Mouse (Mus musculus): ENCODE results near the gene 4932438H23Rik.

DNA sequence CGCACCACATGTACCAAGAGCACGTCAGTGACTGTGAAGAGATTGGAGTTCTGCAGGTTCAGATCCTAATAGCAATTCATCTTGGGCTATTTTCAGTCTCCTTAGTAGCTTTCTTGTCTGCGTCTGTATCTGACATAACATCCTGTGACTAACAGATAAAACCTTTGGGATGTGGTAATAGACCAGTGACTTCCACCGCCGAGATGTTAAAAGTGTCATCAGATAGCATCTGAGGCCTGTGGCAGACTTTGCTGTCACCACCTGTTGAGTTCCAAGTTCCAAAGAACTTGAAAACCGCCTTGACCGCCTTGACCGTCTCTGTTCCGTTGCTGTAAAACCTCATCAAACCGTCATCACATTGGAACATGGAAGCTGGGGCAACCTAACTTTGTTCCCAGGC, 31.1 kb downstream of the 4932438H23Rik start:
- TF ChIP-seq POLR2A (IDR thresholded peaks at IDR 0.05; ENCODE audit: control insufficient read depth in 1 of 2, insufficient read depth in 1 of 2, low read depth in 1 of 2, low read length in 2 of 2, poor library complexity in 1 of 2): no peak
- no peak for TF ChIP-seq JUND (IDR thresholded peaks at IDR 0.05; ENCODE audit: low read depth, low read length)
- no peak for TF ChIP-seq CTCF (IDR thresholded peaks at IDR 0.05 in 2 of 3, conservative IDR thresholded peaks at IDR 0.05 in 1 of 3; ENCODE audit: control insufficient read depth in 1 of 3, insufficient read depth in 1 of 3, low read depth in 2 of 3, low read length in 3 of 3, poor library complexity in 1 of 3, severe bottlenecking in 1 of 3)
- no peak for TF ChIP-seq POLR2AphosphoS5 (IDR thresholded peaks at IDR 0.05; ENCODE audit: borderline replicate concordance, low read depth, low read length)
- TF ChIP-seq MAFK (IDR thresholded peaks at IDR 0.05; ENCODE audit: borderline replicate concordance, low read depth, low read length): no peak
- no peak for TF ChIP-seq E2F4 (IDR thresholded peaks at IDR 0.05; ENCODE audit: borderline replicate concordance, low read depth, low read length)
- TF ChIP-seq EP300 (IDR thresholded peaks at IDR 0.05; ENCODE audit: low read depth in 1 of 2, low read length in 2 of 2): peak; percentile 10 to 12; a peak in 1 of 4 replicates
- no peak for TF ChIP-seq KAT2A (conservative IDR thresholded peaks at IDR 0.05; ENCODE audit: low read depth, low read length)
- no peak for TF ChIP-seq CHD2 (IDR thresholded peaks at IDR 0.05; ENCODE audit: low read length)
- TF ChIP-seq USF1 (IDR thresholded peaks at IDR 0.05; ENCODE audit: low read depth, low read length): no peak
- TF ChIP-seq POLR2AphosphoS2 (IDR thresholded peaks at IDR 0.05; ENCODE audit: low read length): no peak
- no peak for TF ChIP-seq TBP (IDR thresholded peaks at IDR 0.05; ENCODE audit: low read depth, low read length)

Measured in MEL (cell line).